Mouse (Mus musculus) forebrain, embryonic 12.5 days (tissue): Measurements from ENCODE around the gene Stx8. TPM values are rescaled to one million over a fixed set of nuclear protein-coding genes. Genes with fewer than 3 reads are reported as not detected.
A peak's percentile ranks its signal among the peaks of the same experiment; 100 is the strongest.

Experiments used
- ATAC-seq: fragments of 200-750 bp; cut with Nextera tagmentation; 2 replicates; pipeline ENCODE4 v1.8.0; 2017; ENCODE audit warnings: moderate TSS enrichment; ENCODE audit not compliant: low FRiP score
- H3K27ac ChIP-seq: fragments of 300-500 bp; sonication (generic); 2 replicates; pipeline ENCODE4 v1.5.1; 2016; ENCODE audit warnings: mild to moderate bottlenecking
- H3K27me3 ChIP-seq: fragments of 300-500 bp; sonication (generic); 2 replicates; pipeline ENCODE4 v1.6.1; 2016; ENCODE audit warnings: mild to moderate bottlenecking
- H3K36me3 ChIP-seq: fragments of 300-500 bp; sonication (generic); replicated peaks from 2 replicates; pipeline ENCODE4 v1.6.1; 2016; ENCODE audit warnings: mild to moderate bottlenecking
- H3K4me1 ChIP-seq: fragments of 300-500 bp; sonication (generic); 2 replicates; pipeline ENCODE4 v1.6.1; 2016
- H3K4me2 ChIP-seq: fragments of 300-500 bp; sonication (generic); 2 replicates; pipeline ENCODE4 v1.6.1; 2016; ENCODE audit warnings: mild to moderate bottlenecking, moderate library complexity
- H3K4me3 ChIP-seq: fragments of 300-500 bp; sonication (generic); replicated peaks from 2 replicates; pipeline ENCODE4 v1.5.1; 2016; ENCODE audit warnings: mild to moderate bottlenecking
- H3K9ac ChIP-seq: fragments of 300-500 bp; sonication (generic); 2 replicates; pipeline ENCODE4 v1.6.1; 2016; ENCODE audit warnings: mild to moderate bottlenecking
- H3K9me3 ChIP-seq: fragments of 300-500 bp; sonication (generic); 2 replicates; pipeline ENCODE4 v1.6.1; 2016
- WGBS: fragments of 180-500 bp; shearing (Covaris S2); methylation state at CpG from one replicate; pipeline ENCODE4 v1.1.7; 2016; 5-methylcytosine and 5-hydroxymethylcytosine counted together
- polyA plus RNA-seq: library from polyadenylated mRNA; unstranded; fragments of >200 nt; fragmentation: Nextera tagmentation; extraction: Ambion mirVana; gene quantifications from 2 replicates; pipeline ENCODE4 v1.2.1, GENCODE M21; 2016

Gene Stx8
- polyA plus RNA-seq, 1 experiment from 2014 or later, result 69.7 TPM

DNA sequence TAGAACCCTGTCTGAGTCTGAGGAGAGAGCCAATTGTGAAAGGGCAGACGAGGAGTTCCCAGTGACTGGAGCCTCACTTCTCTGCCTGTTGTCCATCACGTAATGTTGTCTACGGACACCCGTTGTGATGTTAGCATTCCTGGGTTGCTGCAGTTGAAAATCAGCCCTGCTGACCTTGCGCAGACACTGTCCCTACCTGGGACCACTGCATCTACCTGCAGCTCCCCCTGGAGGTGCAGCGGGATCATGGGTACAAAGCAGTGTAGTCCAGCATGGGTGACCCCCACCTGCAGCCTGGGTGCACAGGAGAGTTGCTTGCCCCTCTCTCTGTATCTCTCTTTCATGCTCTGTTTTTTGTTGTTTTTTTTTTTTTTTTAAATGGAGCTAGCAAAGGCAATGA is 148.2 kb downstream of the Stx8 start:
- no peak for ATAC-seq
- Histone ChIP-seq H3K36me3 (no peaks in the 10 kb centered on the region), H3K27ac (peak overlapping the region; percentile 42), H3K4me3 (no peak overlapping the region), H3K9me3 (no peaks in the 10 kb centered on the region), H3K4me2 (0 out of 2 replicates have a peak overlapping the region, but pooled peaks have one; percentile 2), H3K4me1 (peaks cover 17% of the 10 kb centered on the region), H3K9ac (no peak overlapping the region), H3K27me3 (no peaks in the 10 kb centered on the region)
- 13% methylated on average over 6 of the region's 6 CpGs for WGBS

DNA sequence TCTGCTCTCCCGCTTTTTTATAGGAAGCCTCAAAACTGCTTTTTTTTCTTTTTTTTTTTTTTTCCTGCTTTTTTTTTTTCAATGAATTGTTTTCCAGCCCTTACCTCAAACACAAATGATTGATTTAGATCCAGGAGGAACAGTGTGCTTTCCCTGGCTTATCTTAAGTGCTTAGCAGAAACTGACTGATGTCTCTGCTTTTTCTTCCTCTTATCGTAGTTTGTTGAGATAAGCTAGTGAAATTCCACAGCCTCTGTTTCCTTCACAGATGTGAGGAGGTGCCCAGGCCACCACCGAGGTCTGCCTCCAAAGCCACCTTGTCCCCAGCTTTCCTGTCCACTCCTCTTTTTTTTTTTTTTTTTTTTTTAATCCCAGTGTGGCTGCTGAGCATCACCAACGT is 150.2 kb downstream of the Stx8 start:
- WGBS, result 64% methylated on average over 4 of the region's 4 CpGs
- no peak overlapping the region for H3K9ac ChIP-seq
- no peaks in the 10 kb centered on the region for H3K9me3 ChIP-seq
- no peak overlapping the region for H3K4me3 ChIP-seq
- ATAC-seq, result no peak
- H3K27ac ChIP-seq, result no peak overlapping the region
- H3K4me1 ChIP-seq, result peaks cover 37% of the 10 kb centered on the region
- H3K4me2 ChIP-seq, result no peak overlapping the region
- H3K27me3 ChIP-seq, result no peaks in the 10 kb centered on the region
- no peaks in the 10 kb centered on the region for H3K36me3 ChIP-seq

DNA sequence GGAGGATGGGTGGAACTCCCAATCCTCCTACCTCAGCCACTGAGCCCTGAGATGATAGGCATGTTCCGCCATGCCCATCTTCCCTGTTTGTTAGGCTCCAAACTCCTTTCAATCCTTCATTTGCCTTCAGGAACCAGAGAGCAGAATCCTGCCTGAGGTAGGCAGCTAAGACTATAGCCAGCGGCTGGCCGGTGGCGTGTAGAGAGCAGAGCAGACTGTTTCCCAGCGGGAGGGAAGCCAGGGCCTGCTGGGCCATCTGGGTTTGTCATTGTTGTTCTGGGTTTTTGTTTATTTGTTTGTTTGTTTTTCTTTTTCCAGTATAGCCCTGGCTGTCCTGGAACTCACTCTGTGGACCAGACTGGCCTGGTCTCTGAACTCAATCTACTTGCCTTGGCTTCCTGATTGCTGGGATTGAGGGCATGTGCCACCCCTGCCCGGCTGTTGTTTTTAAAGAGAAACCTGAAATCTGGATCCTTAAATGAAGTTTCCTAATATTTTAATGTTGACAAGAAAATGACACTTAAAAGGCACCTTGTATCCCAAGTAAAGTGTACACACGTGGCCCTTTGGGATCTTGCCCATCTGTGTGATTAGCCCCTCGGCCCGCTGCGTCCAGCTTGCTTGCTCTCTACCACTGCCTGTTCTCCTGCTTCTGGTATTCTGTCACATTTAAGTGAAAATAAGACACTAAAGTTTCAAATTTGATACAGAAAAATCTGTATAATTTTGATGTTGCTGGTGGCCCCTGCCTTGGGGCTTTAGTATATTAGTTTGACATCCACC is 152.1 kb downstream of the Stx8 start:
- Histone ChIP-seq H3K9me3 (no peaks in the 10 kb centered on the region), H3K27me3 (no peaks in the 10 kb centered on the region), H3K36me3 (no peaks in the 10 kb centered on the region), H3K4me2 (no peak overlapping the region), H3K4me1 (peaks cover 47% of the 10 kb centered on the region), H3K4me3 (no peak overlapping the region), H3K27ac (no peak overlapping the region), H3K9ac (no peak overlapping the region)
- WGBS, result 90% methylated on average over 10 of the region's 10 CpGs
- ATAC-seq, result no peak

DNA sequence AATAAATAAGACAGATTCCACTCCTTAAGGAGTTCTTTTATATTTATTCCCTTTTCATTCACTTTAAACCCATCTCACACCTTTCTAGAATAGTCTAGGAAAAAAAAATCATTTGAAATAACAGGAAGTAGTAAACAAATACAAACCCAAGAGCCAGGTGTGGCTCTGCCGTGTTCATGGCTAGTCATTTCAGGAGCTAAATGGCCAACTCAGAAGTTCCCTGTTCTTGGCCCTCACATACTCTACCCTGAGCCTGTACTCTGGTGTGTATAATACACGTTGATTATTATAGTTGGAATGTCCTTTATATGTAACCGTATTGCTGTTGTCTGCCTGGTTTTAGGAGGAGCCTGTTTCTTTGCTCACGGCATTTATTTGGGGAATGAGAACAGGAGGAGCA is 152.7 kb downstream of the Stx8 start:
- peaks cover 42% of the 10 kb centered on the region for H3K4me1 ChIP-seq
- no peak overlapping the region for H3K4me3 ChIP-seq
- WGBS, result 92% methylated on average over 4 of the region's 4 CpGs
- no peak overlapping the region for H3K27ac ChIP-seq
- no peak overlapping the region for H3K4me2 ChIP-seq
- no peaks in the 10 kb centered on the region for H3K27me3 ChIP-seq
- H3K36me3 ChIP-seq, result no peaks in the 10 kb centered on the region
- ATAC-seq, result no peak
- H3K9me3 ChIP-seq, result no peaks in the 10 kb centered on the region
- no peak overlapping the region for H3K9ac ChIP-seq

DNA sequence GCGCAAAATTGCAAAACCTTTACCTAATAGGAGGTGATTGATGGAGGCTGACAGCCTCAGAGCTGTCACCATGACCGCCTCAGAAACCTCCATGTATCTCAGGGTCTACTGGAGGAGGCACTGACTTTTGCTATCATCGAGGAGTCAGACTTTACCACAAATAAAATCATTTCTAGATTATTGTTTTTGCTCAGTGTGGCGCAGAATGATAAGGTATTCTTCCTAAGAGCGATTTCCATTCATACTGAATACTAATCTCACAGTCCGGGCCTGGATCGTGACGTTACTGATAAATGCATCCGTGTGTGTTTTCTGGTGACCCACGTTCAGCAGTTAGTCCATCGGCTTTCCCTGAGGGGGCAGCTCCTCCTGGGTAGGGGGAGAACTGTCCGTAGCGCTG is 153.1 kb downstream of the Stx8 start:
- 84% methylated on average over 13 of the region's 13 CpGs for WGBS
- no peak overlapping the region for H3K27ac ChIP-seq
- H3K9me3 ChIP-seq, result no peaks in the 10 kb centered on the region
- H3K4me1 ChIP-seq, result peaks cover 38% of the 10 kb centered on the region
- H3K9ac ChIP-seq, result no peak overlapping the region
- H3K4me3 ChIP-seq, result no peak overlapping the region
- no peaks in the 10 kb centered on the region for H3K27me3 ChIP-seq
- no peak overlapping the region for H3K4me2 ChIP-seq
- no peak for ATAC-seq
- no peaks in the 10 kb centered on the region for H3K36me3 ChIP-seq

DNA sequence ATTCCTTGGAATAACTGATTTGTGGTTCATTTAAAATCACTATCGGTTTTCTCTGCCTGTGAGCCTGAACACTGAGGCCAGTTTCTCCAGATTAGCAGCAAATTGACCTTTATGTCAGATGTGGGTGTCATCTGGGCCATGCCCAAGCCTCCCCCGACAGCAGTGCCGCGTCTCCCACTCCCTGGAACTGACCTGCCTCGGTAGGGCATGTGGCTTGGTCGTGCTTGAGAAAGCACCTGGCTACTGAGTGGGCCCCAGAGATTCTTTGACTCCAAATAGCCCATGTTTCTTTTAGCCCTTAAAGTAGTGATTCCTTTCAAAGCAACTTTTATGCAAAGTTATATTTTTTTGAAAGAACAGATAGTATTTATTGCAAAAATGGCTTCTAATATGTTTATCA is 155.3 kb downstream of the Stx8 start:
- H3K36me3 ChIP-seq, result no peaks in the 10 kb centered on the region
- H3K9ac ChIP-seq, result no peak overlapping the region
- no peak overlapping the region for H3K4me3 ChIP-seq
- H3K4me2 ChIP-seq, result no peak overlapping the region
- no peak for ATAC-seq
- WGBS, result 22% methylated on average over 6 of the region's 6 CpGs
- H3K4me1 ChIP-seq, result peaks cover 32% of the 10 kb centered on the region
- H3K9me3 ChIP-seq, result no peaks in the 10 kb centered on the region
- H3K27ac ChIP-seq, result no peak overlapping the region
- no peaks in the 10 kb centered on the region for H3K27me3 ChIP-seq

DNA sequence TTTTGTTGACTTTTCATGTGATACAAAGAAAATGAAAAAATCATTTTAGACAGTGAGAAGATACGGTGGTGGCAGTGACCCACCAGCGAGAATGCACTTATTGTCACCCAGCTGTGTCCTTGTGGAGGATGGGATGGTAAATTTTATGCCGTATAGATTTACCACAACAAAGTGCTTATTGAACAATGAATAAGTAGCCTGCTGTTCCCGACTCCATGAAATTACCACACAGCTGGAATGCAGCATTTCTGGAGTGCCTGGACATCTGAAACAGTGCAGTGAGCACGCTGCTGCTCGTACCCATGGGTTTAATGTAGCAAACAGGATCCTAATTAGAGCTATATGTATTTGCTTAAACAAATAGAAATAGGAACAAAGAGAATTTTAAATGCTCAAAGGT is 155.7 kb downstream of the Stx8 start:
- ATAC-seq, result no peak
- no peaks in the 10 kb centered on the region for H3K27me3 ChIP-seq
- H3K27ac ChIP-seq, result no peak overlapping the region
- H3K9me3 ChIP-seq, result no peaks in the 10 kb centered on the region
- H3K4me1 ChIP-seq, result peaks cover 32% of the 10 kb centered on the region
- H3K36me3 ChIP-seq, result no peaks in the 10 kb centered on the region
- H3K4me3 ChIP-seq, result no peak overlapping the region
- H3K9ac ChIP-seq, result no peak overlapping the region
- no peak overlapping the region for H3K4me2 ChIP-seq
- WGBS, result 22% methylated on average over 6 of the region's 6 CpGs

DNA sequence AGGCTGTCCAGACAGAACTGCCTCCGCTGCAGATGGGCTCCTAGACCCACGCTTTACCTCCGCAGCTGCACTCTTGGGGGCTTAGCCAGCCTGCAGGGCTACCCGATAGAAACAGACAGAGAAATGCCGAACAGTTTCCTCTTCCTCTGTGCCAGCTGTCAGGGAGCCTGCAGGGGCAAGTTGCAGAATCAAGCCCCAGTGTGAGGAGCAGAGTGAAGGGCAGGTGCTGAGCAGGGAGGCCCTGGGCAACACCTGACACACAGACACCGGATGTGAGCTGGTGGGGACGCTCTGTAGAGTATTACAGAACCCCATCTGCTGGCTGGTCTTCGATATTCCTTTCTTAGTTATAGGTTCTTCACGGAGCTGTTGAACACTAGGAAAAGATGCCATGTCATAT is 160.1 kb downstream of the Stx8 start:
- 95% methylated on average over 9 of the region's 9 CpGs for WGBS
- H3K36me3 ChIP-seq, result no peaks in the 10 kb centered on the region
- no peak overlapping the region for H3K9ac ChIP-seq
- no peak for ATAC-seq
- H3K4me1 ChIP-seq, result peaks cover 11% of the 10 kb centered on the region
- H3K4me3 ChIP-seq, result no peak overlapping the region
- H3K27me3 ChIP-seq, result no peaks in the 10 kb centered on the region
- H3K9me3 ChIP-seq, result no peaks in the 10 kb centered on the region
- H3K27ac ChIP-seq, result no peak overlapping the region
- H3K4me2 ChIP-seq, result no peak overlapping the region

DNA sequence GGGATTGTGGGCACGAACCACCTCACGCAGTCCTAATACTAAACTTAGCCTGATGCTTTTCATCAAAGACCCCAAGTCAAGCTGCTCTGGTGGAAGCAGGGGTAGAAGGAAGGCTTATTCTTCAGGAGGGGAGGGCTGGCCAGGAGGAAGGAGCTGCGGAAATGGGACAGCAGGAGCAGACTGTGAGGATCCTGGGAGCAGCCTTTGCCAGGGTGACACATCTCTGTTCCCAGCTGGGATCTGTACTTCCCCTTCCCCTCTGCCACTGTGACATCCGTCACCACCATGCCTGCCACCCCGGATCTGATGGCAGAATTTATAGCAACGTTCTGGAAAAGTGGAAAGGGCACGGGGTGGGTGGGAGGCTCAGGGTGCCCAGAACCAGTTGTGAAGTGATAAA is 168.5 kb downstream of the Stx8 start:
- H3K9ac ChIP-seq, result no peak overlapping the region
- no peaks in the 10 kb centered on the region for H3K9me3 ChIP-seq
- no peaks in the 10 kb centered on the region for H3K36me3 ChIP-seq
- no peak overlapping the region for H3K4me2 ChIP-seq
- 0 out of 2 replicates have a peak, but pooled peaks cover 5% of the 10 kb centered on the region for H3K4me1 ChIP-seq
- WGBS, result 92% methylated on average over 7 of the region's 7 CpGs
- peaks cover 6% of the 10 kb centered on the region; the same call in 1 of the 2 replicates for H3K27me3 ChIP-seq
- H3K27ac ChIP-seq, result no peak overlapping the region
- no peak for ATAC-seq
- H3K4me3 ChIP-seq, result no peak overlapping the region

DNA sequence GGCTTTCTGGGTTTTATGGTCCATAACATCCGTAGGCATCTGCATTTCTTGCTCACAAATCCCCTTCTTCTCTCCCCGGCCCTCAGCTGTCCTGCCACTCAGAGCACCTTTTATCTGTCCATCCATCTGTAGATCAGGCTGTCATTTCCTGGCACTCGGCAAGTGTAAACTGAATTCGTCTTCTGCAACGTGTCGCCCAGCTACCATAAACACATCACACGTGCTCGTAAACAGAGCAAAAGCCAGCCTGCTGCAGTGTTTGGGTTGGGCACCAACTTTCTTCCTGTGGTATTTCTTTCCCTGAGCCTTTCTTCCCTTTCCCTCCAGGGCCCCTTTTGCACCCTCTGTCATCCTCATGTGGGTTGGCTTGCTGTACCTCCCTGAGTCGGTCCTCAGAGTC is 169.4 kb downstream of the Stx8 start:
- Histone ChIP-seq H3K27me3 (peaks cover 8% of the 10 kb centered on the region; the same call in 1 of the 2 replicates), H3K9me3 (no peaks in the 10 kb centered on the region), H3K27ac (no peak overlapping the region), H3K9ac (no peak overlapping the region), H3K4me2 (no peak overlapping the region), H3K36me3 (no peaks in the 10 kb centered on the region), H3K4me1 (0 out of 2 replicates have a peak, but pooled peaks cover 5% of the 10 kb centered on the region), H3K4me3 (no peak overlapping the region)
- ATAC-seq, result no peak
- WGBS, result 72% methylated on average over 9 of the region's 9 CpGs

DNA sequence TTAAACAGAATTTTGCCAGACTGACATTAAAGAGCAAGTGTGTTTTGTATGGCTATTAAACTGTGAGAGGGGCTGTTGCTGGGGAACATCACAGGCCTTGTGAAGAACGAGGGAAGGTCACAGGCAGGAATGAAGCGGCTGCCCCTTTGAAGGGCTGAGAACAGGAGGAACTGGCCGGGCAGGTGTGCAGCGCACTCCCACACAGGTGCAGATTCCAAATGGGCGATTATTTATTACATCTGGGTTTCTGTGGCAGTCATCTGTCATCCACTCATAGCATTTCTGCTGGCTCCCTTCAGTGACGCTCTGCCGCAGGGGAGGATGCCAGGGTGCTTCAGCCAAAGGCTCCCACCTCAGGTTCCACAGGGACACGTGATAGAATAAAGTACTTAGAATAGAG is 170.7 kb downstream of the Stx8 start:
- Histone ChIP-seq H3K27me3 (peaks cover 14% of the 10 kb centered on the region), H3K36me3 (no peaks in the 10 kb centered on the region), H3K9me3 (no peaks in the 10 kb centered on the region), H3K9ac (no peak overlapping the region), H3K4me3 (no peak overlapping the region), H3K4me2 (no peak overlapping the region), H3K4me1 (0 out of 2 replicates have a peak, but pooled peaks cover 5% of the 10 kb centered on the region), H3K27ac (no peak overlapping the region)
- 84% methylated on average over 8 of the region's 8 CpGs for WGBS
- no peak for ATAC-seq

DNA sequence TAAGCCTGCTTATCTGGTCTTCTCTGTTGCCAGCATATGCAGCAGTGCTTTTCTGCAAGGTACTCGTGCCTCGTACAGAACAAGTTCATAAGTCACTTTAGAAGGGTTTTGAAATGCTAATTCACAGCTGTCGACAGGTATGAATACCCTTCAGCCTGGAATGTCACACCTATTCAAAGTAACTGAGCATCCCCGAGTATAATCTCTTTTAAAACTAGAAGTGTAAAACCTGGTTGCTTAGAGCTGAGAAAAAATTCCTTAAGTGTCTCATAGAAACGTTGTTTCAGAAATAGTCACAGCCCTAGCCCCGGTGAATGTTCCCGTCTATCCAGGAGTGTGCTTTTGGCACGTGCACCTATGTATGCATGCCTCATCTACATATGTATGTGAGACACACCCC is 176.3 kb downstream of the Stx8 start:
- no peak overlapping the region for H3K4me3 ChIP-seq
- H3K27me3 ChIP-seq, result peaks cover 33% of the 10 kb centered on the region
- peaks cover 39% of the 10 kb centered on the region for H3K4me1 ChIP-seq
- no peak for ATAC-seq
- H3K27ac ChIP-seq, result no peak overlapping the region
- no peak overlapping the region for H3K4me2 ChIP-seq
- H3K9ac ChIP-seq, result no peak overlapping the region
- no peaks in the 10 kb centered on the region for H3K36me3 ChIP-seq
- H3K9me3 ChIP-seq, result no peaks in the 10 kb centered on the region
- 42% methylated on average over 8 of the region's 8 CpGs for WGBS
